Mouse (Mus musculus) intestine, embryonic 15.5 days (tissue): ENCODE measurements around the gene Cyp1a2. TPM values are rescaled to one million over a fixed set of nuclear protein-coding genes. Genes with fewer than 3 reads are reported as not detected.
A peak's percentile ranks its signal among the peaks of the same experiment; 100 is the strongest.

Source experiments
- ATAC-seq: fragments of 200-750 bp; cut with Nextera tagmentation; 2 replicates; pipeline ENCODE4 v1.8.0; 2017; ENCODE audit warnings: moderate TSS enrichment, moderate library complexity
- H3K27ac ChIP-seq: fragments of 300-500 bp; sonication (generic); 2 replicates; pipeline ENCODE4 v1.5.1; 2015; ENCODE audit warnings: mild to moderate bottlenecking, inconsistent platforms
- H3K27me3 ChIP-seq: fragments of 300-500 bp; sonication (generic); replicated peaks from 2 replicates; pipeline ENCODE4 v1.6.1; 2015; ENCODE audit warnings: inconsistent platforms
- H3K36me3 ChIP-seq: fragments of 300-500 bp; sonication (generic); 2 replicates; pipeline ENCODE4 v1.6.1; 2015; ENCODE audit warnings: inconsistent platforms
- H3K4me1 ChIP-seq: fragments of 300-500 bp; sonication (generic); replicated peaks from 2 replicates; pipeline ENCODE4 v1.6.1; 2015; ENCODE audit warnings: inconsistent platforms
- H3K4me2 ChIP-seq: fragments of 300-500 bp; sonication (generic); replicated peaks from 2 replicates; pipeline ENCODE4 v1.6.1; 2015; ENCODE audit warnings: mild to moderate bottlenecking, inconsistent platforms
- H3K4me3 ChIP-seq: fragments of 300-500 bp; sonication (generic); replicated peaks from 2 replicates; pipeline ENCODE4 v1.5.1; 2015; ENCODE audit warnings: inconsistent platforms
- H3K9ac ChIP-seq: fragments of 300-500 bp; sonication (generic); 2 replicates; pipeline ENCODE4 v1.6.1; 2015; ENCODE audit warnings: inconsistent platforms
- H3K9me3 ChIP-seq: fragments of 300-500 bp; sonication (generic); 2 replicates; pipeline ENCODE4 v1.6.1; 2016; ENCODE audit warnings: inconsistent platforms
- WGBS: fragments of 180-500 bp; shearing (Covaris S2); methylation state at CpG from one replicate; pipeline ENCODE4 v1.1.7; 2015; 5-methylcytosine and 5-hydroxymethylcytosine counted together
- polyA plus RNA-seq: library from polyadenylated mRNA; unstranded; fragments of >200 nt; fragmentation: Nextera tagmentation; extraction: Ambion mirVana; gene quantifications from 2 replicates; pipeline ENCODE4 v1.2.1, GENCODE M21; 2015

Cyp1a2 gene
- polyA plus RNA-seq, 1 experiment from 2014 or later = not detected

- ATAC-seq = no peak
- Histone ChIP-seq H3K9me3 (no peaks in the 10 kb centered on the region), H3K4me3 (no peak overlapping the region), H3K36me3 (no peaks in the 10 kb centered on the region), H3K9ac (no peak overlapping the region), H3K27ac (no peak overlapping the region), H3K27me3 (no peaks in the 10 kb centered on the region), H3K4me1 (peaks cover 3% of the 10 kb centered on the region), H3K4me2 (no peak overlapping the region)
- WGBS = 92% methylated on average over 3 of the region's 3 CpGs
Observed at GRCm38 (mm10) chr9:57706496-57706895, 23.0 kb upstream of the Cyp1a2 start.

- H3K9me3 ChIP-seq = no peaks in the 10 kb centered on the region
- no peak overlapping the region for H3K4me2 ChIP-seq
- peaks cover 10% of the 10 kb centered on the region for H3K4me1 ChIP-seq
- H3K27ac ChIP-seq = no peak overlapping the region
- peaks cover 26% of the 10 kb centered on the region for H3K27me3 ChIP-seq
- WGBS = 57% methylated on average over 1 of the region's 1 CpGs
- no peak overlapping the region for H3K4me3 ChIP-seq
- ATAC-seq = no peak
- H3K9ac ChIP-seq = no peak overlapping the region
- H3K36me3 ChIP-seq = no peaks in the 10 kb centered on the region
Observed at GRCm38 (mm10) chr9:57698466-57699150, 15.1 kb upstream of the Cyp1a2 start.

GRCm38 (mm10) chr9:57697380-57697779, 13.9 kb upstream of the Cyp1a2 start:
- WGBS = 21% methylated on average over 4 of the region's 4 CpGs
- Histone ChIP-seq H3K4me3 (no peak overlapping the region), H3K9ac (no peak overlapping the region), H3K36me3 (no peaks in the 10 kb centered on the region), H3K27me3 (peaks cover 26% of the 10 kb centered on the region), H3K4me2 (no peak overlapping the region), H3K27ac (no peak overlapping the region), H3K4me1 (peaks cover 10% of the 10 kb centered on the region), H3K9me3 (no peaks in the 10 kb centered on the region)
- peak; percentile 52 for ATAC-seq

- peaks cover 26% of the 10 kb centered on the region for H3K27me3 ChIP-seq
- no peaks in the 10 kb centered on the region for H3K9me3 ChIP-seq
- H3K4me3 ChIP-seq = peak overlapping the region; percentile 38
- H3K4me1 ChIP-seq = peaks cover 10% of the 10 kb centered on the region
- H3K4me2 ChIP-seq = peak overlapping the region; percentile 84
- H3K27ac ChIP-seq = no peak overlapping the region
- 3% methylated on average over 42 of the region's 42 CpGs for WGBS
- peak; percentile 82 for ATAC-seq
- H3K36me3 ChIP-seq = no peaks in the 10 kb centered on the region
- peak overlapping the region; percentile 34 for H3K9ac ChIP-seq
Observed at GRCm38 (mm10) chr9:57696380-57697285, 13.1 kb upstream of the Cyp1a2 start.

GRCm38 (mm10) chr9:57694108-57694507, 10.6 kb upstream of the Cyp1a2 start:
- Histone ChIP-seq H3K4me3 (no peak overlapping the region), H3K9ac (no peak overlapping the region), H3K36me3 (no peaks in the 10 kb centered on the region), H3K4me1 (peaks cover 10% of the 10 kb centered on the region), H3K27me3 (peaks cover 26% of the 10 kb centered on the region), H3K9me3 (no peaks in the 10 kb centered on the region), H3K27ac (no peak overlapping the region), H3K4me2 (no peak overlapping the region)
- 85% methylated on average over 2 of the region's 2 CpGs for WGBS
- no peak for ATAC-seq

GRCm38 (mm10) chr9:57688606-57689005, 5.1 kb upstream of the Cyp1a2 start:
- Histone ChIP-seq H3K4me3 (no peak overlapping the region), H3K9ac (no peak overlapping the region), H3K27ac (no peak overlapping the region), H3K9me3 (no peaks in the 10 kb centered on the region), H3K4me2 (no peak overlapping the region), H3K4me1 (no peaks in the 10 kb centered on the region), H3K27me3 (no peaks in the 10 kb centered on the region), H3K36me3 (no peaks in the 10 kb centered on the region)
- ATAC-seq = no peak
- WGBS = 36% methylated on average over 2 of the region's 2 CpGs

GRCm38 (mm10) chr9:57688158-57688557, 4.7 kb upstream of the Cyp1a2 start:
- no peaks in the 10 kb centered on the region for H3K36me3 ChIP-seq
- H3K9ac ChIP-seq = no peak overlapping the region
- 39% methylated on average over 2 of the region's 2 CpGs for WGBS
- H3K4me1 ChIP-seq = no peaks in the 10 kb centered on the region
- H3K9me3 ChIP-seq = no peaks in the 10 kb centered on the region
- no peaks in the 10 kb centered on the region for H3K27me3 ChIP-seq
- no peak overlapping the region for H3K4me2 ChIP-seq
- ATAC-seq = no peak
- H3K27ac ChIP-seq = no peak overlapping the region
- no peak overlapping the region for H3K4me3 ChIP-seq

GRCm38 (mm10) chr9:57687751-57688150, 4.2 kb upstream of the Cyp1a2 start, which contains the start of gene Cyp1a1:
Gene Cyp1a1, plus strand, starts transcription at chr9:57687928.
- ATAC-seq = no peak
- Histone ChIP-seq H3K4me3 (no peak within 1 kb of the TSS), H3K9me3 (no peaks in the 10 kb centered on the region), H3K27ac (no peak within 1 kb of the TSS), H3K9ac (no peak within 1 kb of the TSS), H3K4me2 (no peak within 1 kb of the TSS), H3K27me3 (no peaks in the 10 kb centered on the region), H3K4me1 (no peaks in the 10 kb centered on the region), H3K36me3 (no peaks in the 10 kb centered on the region)
- 93% methylated on average over 2 of the region's 2 CpGs for WGBS

GRCm38 (mm10) chr9:57686011-57686410, 2.5 kb upstream of the Cyp1a2 start:
- Histone ChIP-seq H3K4me2 (no peak overlapping the region), H3K4me3 (no peak overlapping the region), H3K36me3 (no peaks in the 10 kb centered on the region), H3K9ac (no peak overlapping the region), H3K4me1 (no peaks in the 10 kb centered on the region), H3K9me3 (no peaks in the 10 kb centered on the region), H3K27me3 (no peaks in the 10 kb centered on the region), H3K27ac (no peak overlapping the region)
- ATAC-seq = no peak
- 84% methylated on average over 5 of the region's 5 CpGs for WGBS

- Histone ChIP-seq H3K4me3 (no peak overlapping the region), H3K27me3 (no peaks in the 10 kb centered on the region), H3K9me3 (no peaks in the 10 kb centered on the region), H3K9ac (no peak overlapping the region), H3K27ac (no peak overlapping the region), H3K4me1 (no peaks in the 10 kb centered on the region), H3K36me3 (no peaks in the 10 kb centered on the region), H3K4me2 (no peak overlapping the region)
- ATAC-seq = no peak
- 79% methylated on average over 10 of the region's 10 CpGs for WGBS
Observed at GRCm38 (mm10) chr9:57681411-57681810, 2.1 kb downstream of the Cyp1a2 start.

GRCm38 (mm10) chr9:57671500-57671899, 12.0 kb downstream of the Cyp1a2 start:
- 82% methylated on average over 5 of the region's 5 CpGs for WGBS
- H3K9ac ChIP-seq = no peak overlapping the region
- H3K27me3 ChIP-seq = no peaks in the 10 kb centered on the region
- no peaks in the 10 kb centered on the region for H3K36me3 ChIP-seq
- H3K4me3 ChIP-seq = no peak overlapping the region
- H3K9me3 ChIP-seq = no peaks in the 10 kb centered on the region
- H3K27ac ChIP-seq = no peak overlapping the region
- peaks cover 12% of the 10 kb centered on the region for H3K4me1 ChIP-seq
- ATAC-seq = no peak
- H3K4me2 ChIP-seq = no peak overlapping the region

GRCm38 (mm10) chr9:57671037-57671436, 12.5 kb downstream of the Cyp1a2 start:
- H3K36me3 ChIP-seq = no peaks in the 10 kb centered on the region
- no peak overlapping the region for H3K4me3 ChIP-seq
- peaks cover 12% of the 10 kb centered on the region for H3K4me1 ChIP-seq
- no peak overlapping the region for H3K4me2 ChIP-seq
- no peak overlapping the region for H3K27ac ChIP-seq
- H3K27me3 ChIP-seq = no peaks in the 10 kb centered on the region
- H3K9ac ChIP-seq = no peak overlapping the region
- H3K9me3 ChIP-seq = no peaks in the 10 kb centered on the region
- 90% methylated on average over 4 of the region's 4 CpGs for WGBS
- ATAC-seq = no peak
